Mouse (Mus musculus): ENCODE data around the gene Ccdc142. TPM values are rescaled to one million over a fixed set of nuclear protein-coding genes. Genes with fewer than 3 reads are reported as not detected.

Gene Ccdc142
- polyA plus RNA-seq, 1 experiment from 2014 or later = 3.8 TPM

MicroRNAs within 50 kb of the gene (microRNA counts, 519-probe panel; counts per million panel counts)
- not detected for microRNA mmu-miR-3470a+mmu-miR-3470b

Small RNAs within 50 kb of the gene (microRNA-seq; reads per million reads assigned to microRNA genes)
- not detected for gene Mir3470a

Other genes with a start within 250 kb of the Ccdc142 start
- 3.8 and 4.2 TPM in 2 replicates for gene Sema4f, start 161.8 kb upstream of the Ccdc142 start, polyA plus RNA-seq (2016; fragmentation: Nextera tagmentation; extraction: Ambion mirVana)
- 0.20 and 0.32 TPM in 2 replicates for gene M1ap, start 154.7 kb upstream of the Ccdc142 start, polyA plus RNA-seq (2016; fragmentation: Nextera tagmentation; extraction: Ambion mirVana)
- 9.9 and 10.0 TPM in 2 replicates for gene Dok1, start 68.1 kb upstream of the Ccdc142 start, polyA plus RNA-seq (2016; fragmentation: Nextera tagmentation; extraction: Ambion mirVana)
- gene Loxl3, start 67.4 kb upstream of the Ccdc142 start, polyA plus RNA-seq (2016; fragmentation: Nextera tagmentation; extraction: Ambion mirVana) = 15.7 and 19.4 TPM in 2 replicates
- gene Aup1, start 47.1 kb upstream of the Ccdc142 start, polyA plus RNA-seq (2016; fragmentation: Nextera tagmentation; extraction: Ambion mirVana) = 158 and 159 TPM in 2 replicates
- 68.7 and 75.5 TPM in 2 replicates for gene Htra2, start 46.3 kb upstream of the Ccdc142 start, polyA plus RNA-seq (2016; fragmentation: Nextera tagmentation; extraction: Ambion mirVana)
- 0.68 and 1.1 TPM in 2 replicates for gene Dqx1, start 43.8 kb upstream of the Ccdc142 start, polyA plus RNA-seq (2016; fragmentation: Nextera tagmentation; extraction: Ambion mirVana)
- 0.27 and 1.0 TPM in 2 replicates for gene Tlx2, start 31.3 kb upstream of the Ccdc142 start, polyA plus RNA-seq (2016; fragmentation: Nextera tagmentation; extraction: Ambion mirVana)
- gene Pcgf1, start 23.7 kb upstream of the Ccdc142 start, polyA plus RNA-seq (2016; fragmentation: Nextera tagmentation; extraction: Ambion mirVana) = 39.0 and 39.7 TPM in 2 replicates
- 0.63 and 6.7 TPM in 2 replicates for gene Lbx2, start 15.2 kb upstream of the Ccdc142 start, polyA plus RNA-seq (2016; fragmentation: Nextera tagmentation; extraction: Ambion mirVana)
- 3.9 and 4.2 TPM in 2 replicates for gene Gm42688, start within 50 bp of the Ccdc142 start, polyA plus RNA-seq (2016; fragmentation: Nextera tagmentation; extraction: Ambion mirVana)
- 134 and 140 TPM in 2 replicates for gene Mrpl53, start 7.4 kb downstream of the Ccdc142 start, polyA plus RNA-seq (2016; fragmentation: Nextera tagmentation; extraction: Ambion mirVana)
- gene Mogs, start 13.9 kb downstream of the Ccdc142 start, polyA plus RNA-seq (2016; fragmentation: Nextera tagmentation; extraction: Ambion mirVana) = 55.3 and 58.2 TPM in 2 replicates
- 191 and 219 TPM in 2 replicates for gene Wbp1, start 20.0 kb downstream of the Ccdc142 start, polyA plus RNA-seq (2016; fragmentation: Nextera tagmentation; extraction: Ambion mirVana)
- gene Ino80b, start 23.8 kb downstream of the Ccdc142 start, polyA plus RNA-seq (2016; fragmentation: Nextera tagmentation; extraction: Ambion mirVana) = 17.6 and 19.2 TPM in 2 replicates
- gene Rtkn, start 33.9 kb downstream of the Ccdc142 start, polyA plus RNA-seq (2016; fragmentation: Nextera tagmentation; extraction: Ambion mirVana) = 62.0 and 62.6 TPM in 2 replicates
- 10.2 and 10.4 TPM in 2 replicates for gene Wdr54, start 54.8 kb downstream of the Ccdc142 start, polyA plus RNA-seq (2016; fragmentation: Nextera tagmentation; extraction: Ambion mirVana)
- gene 1700003E16Rik, start 54.8 kb downstream of the Ccdc142 start, polyA plus RNA-seq (2016; fragmentation: Nextera tagmentation; extraction: Ambion mirVana) = 1.8 and 3.0 TPM in 2 replicates
- 102 and 104 TPM in 2 replicates for gene Dctn1, start 64.3 kb downstream of the Ccdc142 start, polyA plus RNA-seq (2016; fragmentation: Nextera tagmentation; extraction: Ambion mirVana)
- 0.49 and 0.68 TPM in 2 replicates for gene Slc4a5, start 118.2 kb downstream of the Ccdc142 start, polyA plus RNA-seq (2016; fragmentation: Nextera tagmentation; extraction: Ambion mirVana)
- 43.2 and 47.1 TPM in 2 replicates for gene Mthfd2, start 224.3 kb downstream of the Ccdc142 start, polyA plus RNA-seq (2016; fragmentation: Nextera tagmentation; extraction: Ambion mirVana)
- 65.4 and 68.7 TPM in 2 replicates for gene Mob1a, start 224.4 kb downstream of the Ccdc142 start, polyA plus RNA-seq (2016; fragmentation: Nextera tagmentation; extraction: Ambion mirVana)
- 140 TPM in 2 replicates for gene Bola3, start 247.5 kb downstream of the Ccdc142 start, polyA plus RNA-seq (2016; fragmentation: Nextera tagmentation; extraction: Ambion mirVana)

All from limb, embryonic 12.5 days (tissue).